Mouse (Mus musculus) CH12F3 (cell line): Measurements from ENCODE around the gene Cdx4.

Experiments
- in situ Hi-C: fragments of 300-500 bp; cut with MboI; formaldehyde crosslinking; loops from 2 replicates; pipeline ENCODE4 v1.14.3; 2020; ENCODE audit warnings: low sequenced_read_pairs

Gene Cdx4

GRCm38 (mm10) chrX:103321146-103321545 is at the start of gene Cdx4:
Gene Cdx4 (plus strand): TSS chrX:103321398.
- in situ Hi-C loops = no loop called here

GRCm38 (mm10) chrX:103274325-103274724 is 46.9 kb upstream of the Cdx4 start:
- in situ Hi-C loops = no loop called here

- in situ Hi-C loops = no loop called here
These were observed 34.1 kb upstream of the Cdx4 start for GRCm38 (mm10) chrX:103286899-103287722.

GRCm38 (mm10) chrX:103287846-103288377 is 33.3 kb upstream of the Cdx4 start:
- in situ Hi-C loops = no loop called here

DNA sequence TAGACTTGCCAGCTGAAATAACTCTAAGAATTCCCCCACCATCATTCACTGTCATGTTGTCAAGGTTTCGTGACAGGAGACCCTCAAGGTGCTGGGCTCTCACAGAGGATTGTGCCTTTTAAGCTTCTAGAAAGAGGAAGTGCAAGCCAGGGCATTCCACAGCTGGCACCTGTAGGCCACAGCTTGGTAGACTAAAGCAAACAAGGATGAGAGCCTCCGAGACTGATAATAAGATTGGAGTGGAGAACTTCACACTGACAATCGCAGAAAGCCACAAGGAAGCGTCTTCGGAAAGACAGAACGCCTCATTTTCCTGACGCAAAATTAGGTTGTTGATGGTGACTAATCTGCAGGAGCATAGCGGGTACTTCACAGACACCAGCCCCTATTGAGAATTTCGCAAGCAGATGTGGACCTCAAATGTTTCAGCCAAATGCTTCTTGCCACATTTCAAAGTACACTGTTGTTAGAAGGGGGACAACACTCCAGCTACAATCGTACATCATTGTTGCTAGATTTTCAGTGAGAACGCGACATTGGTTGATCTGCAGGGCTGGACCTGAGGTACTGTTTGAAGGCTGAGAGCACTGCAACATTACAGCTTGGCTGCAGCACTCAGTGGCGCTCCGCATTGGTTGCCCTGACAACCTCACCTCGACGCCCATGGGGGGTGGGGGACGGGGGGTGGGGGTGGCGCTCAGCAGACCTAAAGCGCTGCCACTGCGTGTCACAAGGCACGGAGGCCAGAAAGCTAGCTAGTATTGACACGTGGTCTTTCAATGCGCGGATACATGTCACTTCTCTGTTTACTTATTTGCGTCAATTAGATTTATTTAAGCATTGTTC is 32.5 kb upstream of the Cdx4 start:
- in situ Hi-C loops = no loop called here

DNA sequence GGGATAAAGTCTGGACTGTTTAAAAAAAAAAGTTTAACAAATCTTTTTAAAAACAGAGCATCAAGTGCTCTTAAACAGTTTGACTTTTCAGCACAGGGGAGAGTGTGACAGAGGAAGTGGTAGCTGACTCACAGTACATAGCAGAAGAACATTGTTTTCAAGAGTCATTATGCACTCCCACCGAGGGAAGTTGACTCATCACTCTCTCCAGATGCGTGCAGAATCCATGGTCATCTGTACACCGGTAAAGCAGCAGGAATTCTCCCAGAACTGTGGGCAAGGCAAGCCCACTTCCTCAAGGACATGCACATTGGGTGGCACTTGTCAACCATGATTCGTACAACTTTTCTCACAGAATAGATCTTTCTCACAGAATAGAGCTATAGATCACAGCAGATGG is 22.3 kb upstream of the Cdx4 start:
- in situ Hi-C loops = no loop called here

- in situ Hi-C loops = no loop called here
These were observed 12.9 kb upstream of the Cdx4 start for GRCm38 (mm10) chrX:103308262-103308661.

DNA sequence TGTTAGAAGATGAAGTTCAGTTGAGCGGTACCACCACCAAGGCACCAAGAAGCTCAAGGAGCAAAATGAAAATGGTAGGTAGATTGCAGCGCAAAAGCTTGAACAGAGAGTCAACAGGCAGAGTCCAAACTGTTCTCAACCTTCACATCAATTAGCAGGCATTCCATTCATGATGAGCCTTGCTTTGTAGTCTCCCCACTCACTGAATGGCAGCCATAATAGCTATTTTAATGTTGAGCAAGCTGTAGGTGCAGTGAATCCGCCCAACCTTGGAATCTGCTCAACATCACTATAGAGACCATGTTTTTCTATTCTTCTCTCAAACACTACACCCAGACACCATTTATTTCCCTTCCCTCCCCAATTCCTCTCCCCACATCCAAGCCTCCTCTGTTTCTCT is 9.5 kb upstream of the Cdx4 start:
- in situ Hi-C loops = no loop called here

DNA sequence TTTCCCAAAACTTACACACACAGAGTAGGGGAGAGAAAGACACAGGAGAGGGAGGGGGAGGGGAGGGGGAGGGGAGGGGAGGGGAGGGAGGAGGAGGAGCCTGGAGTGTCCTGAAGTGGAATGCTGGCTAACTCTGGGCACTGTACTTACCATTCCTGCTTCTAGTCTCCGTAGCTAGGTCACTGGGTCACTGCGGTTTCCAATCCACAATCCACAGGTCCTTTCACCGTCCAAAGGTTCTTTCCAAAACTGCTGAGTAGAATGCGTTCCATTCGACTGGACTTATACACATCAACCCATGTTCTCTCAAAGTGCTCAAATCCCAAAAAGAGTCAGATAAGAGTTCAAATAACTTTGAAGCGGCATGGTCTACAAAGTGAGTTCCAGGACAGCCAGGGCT is 7.1 kb upstream of the Cdx4 start:
- in situ Hi-C loops = no loop called here

GRCm38 (mm10) chrX:103325900-103326299 is 4.7 kb downstream of the Cdx4 start:
- in situ Hi-C loops = no loop called here

- in situ Hi-C loops = no loop called here
These were observed 8.2 kb downstream of the Cdx4 start for GRCm38 (mm10) chrX:103329386-103329785.

DNA sequence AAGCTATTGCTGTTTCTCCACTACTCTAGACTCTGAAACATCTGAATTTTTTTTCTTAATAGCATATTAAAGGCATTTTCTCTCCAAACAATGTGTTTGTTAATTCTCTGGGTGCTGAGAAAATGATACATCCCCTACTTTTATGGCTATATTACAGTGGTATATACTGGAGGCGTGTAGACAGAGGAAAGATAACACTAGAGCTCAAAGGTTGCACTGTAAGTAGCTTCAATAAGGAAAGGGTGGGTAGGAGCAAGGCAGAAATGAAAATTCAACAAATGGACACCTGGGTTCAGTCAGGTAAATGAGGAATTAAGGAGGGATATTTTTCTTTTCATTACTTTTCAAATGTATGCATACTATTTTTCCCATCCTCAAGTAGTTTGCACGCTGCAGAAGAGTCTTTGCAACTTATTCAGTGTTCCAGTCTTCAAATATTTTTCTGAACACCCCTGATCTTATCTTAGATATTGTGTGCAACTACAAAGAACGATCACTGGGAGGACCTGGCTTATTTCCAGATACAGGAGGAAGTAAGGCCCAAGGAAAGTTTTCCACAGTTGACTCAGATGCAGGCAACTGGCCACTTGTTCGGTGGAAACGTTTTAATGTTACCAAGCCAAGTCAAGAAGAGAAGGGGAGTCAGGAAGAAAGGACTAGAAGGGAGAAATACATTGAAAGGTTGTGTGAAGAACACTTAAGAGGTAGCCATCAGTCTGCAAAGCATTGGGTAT is 10.1 kb downstream of the Cdx4 start:
- in situ Hi-C loops = no loop called here

DNA sequence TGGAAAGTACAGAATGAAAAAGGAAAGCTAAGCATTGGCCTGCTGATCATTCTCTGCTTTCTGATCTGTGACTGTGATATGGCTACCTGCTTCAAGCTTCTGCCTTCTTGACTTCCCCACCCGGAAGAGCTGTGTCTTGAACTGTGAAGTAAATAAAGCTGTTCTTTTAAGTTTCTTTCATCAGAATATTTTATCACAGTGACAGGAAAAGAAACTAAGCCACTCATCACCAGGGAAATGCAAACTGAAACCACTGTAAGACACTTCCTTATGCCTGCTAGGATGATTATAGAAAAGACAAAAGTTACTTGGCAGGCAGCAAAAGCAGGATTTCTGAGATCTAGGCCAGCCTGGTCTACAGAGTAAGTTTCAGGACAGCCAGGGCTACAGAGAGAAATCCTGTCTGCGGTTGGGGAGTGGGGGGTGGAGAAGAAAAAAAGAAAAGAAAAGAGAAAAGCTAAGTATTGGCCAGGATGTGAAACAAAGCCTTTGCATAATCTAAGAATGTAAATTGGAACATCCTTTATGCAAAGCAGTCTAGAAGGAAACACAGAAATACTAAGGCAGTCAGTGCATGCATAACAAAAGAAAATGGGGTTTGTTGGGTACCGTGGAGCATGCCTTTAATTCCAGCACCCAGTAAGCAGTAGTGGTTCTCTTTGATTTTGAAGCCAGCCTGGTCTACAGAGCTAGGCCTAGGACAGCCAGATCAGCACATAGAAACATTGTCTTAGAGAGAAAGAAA is 20.3 kb downstream of the Cdx4 start:
- in situ Hi-C loops = no loop called here

DNA sequence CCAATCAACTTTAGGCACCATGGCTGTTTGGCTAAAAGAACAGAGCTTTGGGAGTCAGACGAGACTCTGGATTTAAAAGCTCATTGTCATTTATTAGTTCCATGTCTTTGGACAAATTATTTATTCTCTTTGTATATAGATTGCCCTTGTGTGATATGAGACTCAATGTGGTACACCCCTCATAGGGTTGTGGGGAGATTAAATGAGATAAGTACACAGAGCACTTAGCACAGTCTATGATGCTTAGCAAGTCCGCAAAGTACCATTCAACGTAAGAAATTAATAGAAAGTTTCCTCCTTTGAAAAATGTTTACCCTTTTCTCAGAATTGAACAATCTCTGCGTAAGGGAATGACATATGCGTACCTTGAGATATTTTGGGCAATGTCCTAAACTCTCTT is 34.6 kb downstream of the Cdx4 start:
- in situ Hi-C loops = no loop called here

DNA sequence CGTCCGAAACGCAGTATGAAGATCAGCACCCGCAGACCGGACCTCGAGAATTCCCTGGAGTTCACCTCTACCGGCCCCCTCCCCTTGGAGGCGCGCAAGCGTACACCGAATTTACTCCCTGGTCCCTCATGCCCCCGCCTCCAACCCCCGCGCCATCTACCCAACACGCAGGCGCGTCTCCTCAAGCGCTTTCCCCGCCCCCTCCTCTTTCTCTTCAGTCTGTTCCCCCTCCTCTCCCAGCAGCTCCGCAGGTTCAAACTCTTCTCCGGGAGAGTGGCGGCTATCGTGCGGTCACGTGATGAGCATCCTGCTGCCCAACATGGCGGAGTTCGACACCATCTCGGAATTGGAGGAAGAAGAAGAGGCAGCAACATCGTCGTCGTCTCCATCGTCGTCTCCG is 35.1 kb downstream of the Cdx4 start, which contains the start of gene Chic1:
Gene Chic1 (plus strand): TSS at position 190 of the 400 bp plus-strand sequence.
- in situ Hi-C loops = no loop called here

GRCm38 (mm10) chrX:103356761-103357236 is 35.6 kb downstream of the Cdx4 start:
- in situ Hi-C loops = no loop called here

DNA sequence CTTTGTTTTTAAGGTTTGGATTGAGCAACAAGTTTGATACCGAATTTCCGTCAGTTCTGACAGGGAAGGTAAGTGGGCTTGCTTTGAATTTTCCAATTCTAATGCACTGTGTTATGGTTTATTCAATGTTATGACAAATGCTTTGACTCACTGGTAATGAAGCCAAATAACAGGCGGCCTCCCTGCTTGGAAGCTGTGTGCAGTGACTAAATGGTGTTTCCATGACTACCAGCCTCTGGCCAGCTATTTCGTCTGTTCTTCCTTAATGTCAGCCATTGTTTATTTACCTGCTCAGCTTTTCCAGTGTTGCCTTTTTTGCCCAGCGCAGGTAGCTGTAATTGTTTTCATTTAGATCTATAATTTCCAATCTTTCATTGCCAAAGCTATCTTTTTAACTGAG is 45.0 kb downstream of the Cdx4 start:
- in situ Hi-C loops = loop anchor here (10.0 kb wide), 1 partner anchor 101 kb away; no protein-coding TSS in a partner anchor

GRCm38 (mm10) chrX:103368650-103369049 is 47.5 kb downstream of the Cdx4 start:
- in situ Hi-C loops = loop anchor here (10.0 kb wide), 1 partner anchor 104 kb away; no protein-coding TSS in a partner anchor

DNA sequence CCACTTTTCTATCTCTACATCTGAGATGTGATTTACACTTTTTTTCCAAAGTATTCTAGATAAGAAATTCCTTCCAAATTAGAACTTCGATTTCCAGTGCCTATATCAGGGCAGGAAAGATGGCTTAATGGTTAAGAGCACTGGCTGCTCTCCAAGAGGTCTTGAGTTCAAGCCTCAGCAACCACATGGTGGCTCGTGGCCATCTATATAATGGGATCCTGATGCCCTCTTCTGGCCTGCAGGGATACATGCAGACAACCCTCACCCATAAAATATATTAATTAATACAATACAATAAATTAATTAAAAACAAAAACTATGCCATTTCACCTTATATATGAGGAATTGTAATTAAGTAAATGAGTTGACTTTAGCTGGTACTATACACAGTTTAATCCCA is 50.0 kb downstream of the Cdx4 start:
- in situ Hi-C loops = no loop called here

DNA sequence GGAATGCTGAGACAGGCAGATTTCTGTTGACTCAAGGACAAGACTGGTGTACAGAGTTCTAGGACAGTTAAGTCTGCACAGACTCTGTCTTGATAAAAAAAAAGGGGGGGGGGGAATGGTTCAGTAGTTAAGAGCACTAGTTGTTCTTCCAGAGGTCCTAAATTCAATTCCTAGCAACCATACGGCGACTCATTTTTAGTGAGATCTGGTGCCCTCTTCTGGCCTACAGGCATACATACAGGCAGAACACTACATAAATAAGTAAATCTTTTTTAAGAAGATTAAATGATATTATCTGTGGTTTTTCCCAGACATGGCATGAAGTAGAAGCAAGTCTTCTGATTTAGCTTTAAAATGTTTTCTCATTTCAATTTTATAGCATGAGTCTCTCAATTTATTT is 50.4 kb downstream of the Cdx4 start:
- in situ Hi-C loops = no loop called here
